Mouse (Mus musculus): ENCODE measurements around the gene Slc25a22.

- TF ChIP-seq CTCF (IDR thresholded peaks at IDR 0.05; ENCODE audit: low read depth) (no peak), EP300 (IDR thresholded peaks at IDR 0.05; ENCODE audit: low read depth) (no peak)
Observed at GRCm38 (mm10) chr7:141470637-141470944, 32.9 kb upstream of the Slc25a22 start.

Measured in liver, embryonic 14.5 days (tissue).